Comparison of ENCODE assay signal across 21 mouse cellular contexts in genomic region chr6:33993842-33994241, GRCm38 (mm10).
"Had no signal": no experiment of that assay in that cellular context is flagged by ENCODE, and none has a peak within 500 bp of the region (broad histone marks: within the 10 kb centered on the region; RNA-seq: fewer than 3 reads in every experiment).

No protein-coding gene starts in this region.

- DNase-seq: kidney, adult 11 months; kidney, adult 8-10 months; kidney, postnatal 10 days; kidney, postnatal 36 days; left cerebral cortex, postnatal 4 days; liver, postnatal 0 days; lung, embryonic 14.5 days; retina, postnatal 1 day; right cerebral cortex, postnatal 25 days; spleen, adult 18-20 months had no signal

- H3K4me1 ChIP-seq: limb, embryonic 12.5 days; limb, embryonic 15.5 days; stomach, embryonic 15.5 days had no signal

- H3K27ac ChIP-seq: kidney, embryonic 15.5 days; limb, embryonic 12.5 days; limb, embryonic 15.5 days; liver, embryonic 14.5 days; macrophage; neural tube, embryonic 13.5 days; stomach, embryonic 15.5 days had no signal

- H3K9me3 ChIP-seq: kidney, embryonic 15.5 days; limb, embryonic 12.5 days; limb, embryonic 15.5 days; midbrain, embryonic 10.5 days; neural tube, embryonic 13.5 days; stomach, embryonic 15.5 days had no signal

- H3K36me3 ChIP-seq: kidney, embryonic 15.5 days; limb, embryonic 12.5 days; limb, embryonic 15.5 days; midbrain, embryonic 10.5 days; neural tube, embryonic 13.5 days; stomach, embryonic 15.5 days had no signal

- H3K9ac ChIP-seq: kidney, embryonic 15.5 days; limb, embryonic 12.5 days; limb, embryonic 15.5 days; liver, embryonic 14.5 days; liver, postnatal 0 days; lung, embryonic 14.5 days; neural tube, embryonic 13.5 days; stomach, embryonic 15.5 days had no signal

- H3K4me3 ChIP-seq: kidney, embryonic 15.5 days; limb, embryonic 12.5 days; limb, embryonic 15.5 days; midbrain, embryonic 10.5 days; myocyte; neural tube, embryonic 13.5 days; stomach, embryonic 15.5 days had no signal

- H3K4me2 ChIP-seq: kidney, embryonic 15.5 days; limb, embryonic 12.5 days; limb, embryonic 15.5 days; liver, embryonic 11.5 days; lung, embryonic 14.5 days; neural tube, embryonic 13.5 days; stomach, embryonic 15.5 days had no signal

- H3K27me3 ChIP-seq: kidney, embryonic 15.5 days; limb, embryonic 15.5 days; neural tube, embryonic 13.5 days; stomach, embryonic 15.5 days had no signal

- ATAC-seq: liver, postnatal 0 days; lung, postnatal 0 days had no signal
